Comparison of ENCODE assay signal across 22 mouse cellular contexts in the genomic region with DNA sequence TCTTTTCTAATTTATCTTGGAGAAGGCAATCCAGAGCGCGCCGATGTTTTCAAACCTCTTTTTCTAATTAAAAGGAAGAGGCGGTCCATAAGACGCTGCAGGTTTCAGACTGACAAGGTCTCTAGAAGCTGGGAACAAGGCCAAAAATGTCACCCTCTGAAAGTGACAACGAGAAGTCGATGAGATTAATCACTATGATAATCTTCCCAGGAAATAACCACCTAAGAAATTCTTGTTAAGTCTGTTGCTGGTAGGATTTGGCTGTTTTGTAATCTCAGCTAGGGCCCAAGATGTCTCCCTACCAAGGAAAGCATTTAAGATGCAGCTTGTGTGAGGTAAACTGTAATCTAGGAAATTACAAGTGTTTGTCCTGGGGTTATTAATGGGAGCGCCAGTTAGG. TPM values are rescaled to one million over a fixed set of nuclear protein-coding genes. Genes with fewer than 3 reads are reported as not detected.
DNase-seq lines count a peak whose midpoint lies in the region; ATAC-seq lines count a peak whose summit lies in the region.
"Had no signal": no experiment of that assay in that cellular context is flagged by ENCODE, and none has a peak within 500 bp of the region (broad histone marks: within the 10 kb centered on the region; RNA-seq: fewer than 3 reads in every experiment).

No protein-coding gene starts in this region.

- no peaks in the 10 kb centered on the region for H3K9me3 ChIP-seq in heart, embryonic 10.5 days
- H3K9me3 ChIP-seq: embryonic facial prominence, embryonic 13.5 days; forebrain, embryonic 15.5 days; heart, embryonic 13.5 days; hindbrain, embryonic 12.5 days; intestine, embryonic 15.5 days had no signal

- H3K36me3 ChIP-seq in heart, embryonic 10.5 days, result no peaks in the 10 kb centered on the region
- H3K36me3 ChIP-seq: embryonic facial prominence, embryonic 13.5 days; forebrain, embryonic 15.5 days; heart, embryonic 13.5 days; hindbrain, embryonic 12.5 days; intestine, embryonic 15.5 days had no signal

- intact Hi-C loops in heart, postnatal 10 days (cut with DNase I), result no loop called here

- H3K27me3 ChIP-seq in heart, embryonic 10.5 days (ENCODE audit: insufficient read depth, poor library complexity, severe bottlenecking), result peaks cover 30% of the 10 kb centered on the region
- H3K27me3 ChIP-seq: CH12.LX; forebrain, embryonic 15.5 days; hindbrain, embryonic 12.5 days; intestine, embryonic 15.5 days had no signal

- ATAC-seq in CD4-positive, CD25-positive, alpha-beta regulatory T cell, adult 4 months, result no peak
- ATAC-seq: forebrain, embryonic 15.5 days had no signal

- peak; percentile 6 for DNase-seq in heart, embryonic 10.5 days (ENCODE audit: low spot score)
- no peak for DNase-seq in heart, postnatal 10 days
- peak; percentile 45 for DNase-seq in retina, postnatal 1 day
- DNase-seq in retina, embryonic 14.5 days (ENCODE audit: low spot score), result no peak
- peak; percentile 36 for DNase-seq in MN1 (ENCODE audit: low spot score)
- DNase-seq: adrenal gland, adult 8-10 months; adrenal gland, postnatal 36 days; B cell, adult 2 months; cerebellum, adult 11 months; cerebellum, adult 8-10 months; cerebellum, postnatal 25 days; gastrocnemius, postnatal 14 days; heart, postnatal 4 days; kidney, adult 18-20 months had no signal

- H3K4me3 ChIP-seq in heart, embryonic 10.5 days, result no peak overlapping the region
- H3K4me3 ChIP-seq: embryonic facial prominence, embryonic 13.5 days; forebrain, embryonic 15.5 days; heart, embryonic 13.5 days; hindbrain, embryonic 12.5 days; intestine, embryonic 15.5 days had no signal

- WGBS in heart, embryonic 10.5 days, result 51% methylated on average over 8 of the region's 8 CpGs

- H3K27ac ChIP-seq in heart, embryonic 10.5 days, result no peak overlapping the region
- H3K27ac ChIP-seq: embryonic facial prominence, embryonic 13.5 days; forebrain, embryonic 15.5 days; heart, embryonic 13.5 days; hindbrain, embryonic 12.5 days; intestine, embryonic 15.5 days had no signal

- H3K4me1 ChIP-seq in heart, embryonic 10.5 days, result peaks cover 7% of the 10 kb centered on the region; the same call in 1 of the 2 replicates
- H3K4me1 ChIP-seq: intestine, embryonic 15.5 days had no signal

RNA-seq across cellular contexts. Expression of a gene that starts 17.4 kb away (rescaled TPM):
- polyA plus RNA-seq in heart, embryonic 10.5 days (2016; fragmentation: Nextera tagmentation; extraction: Ambion mirVana), result 8.0 and 8.6 TPM in 2 replicates
- total RNA-seq in heart, postnatal 10 days (2021), result 1 to 10 TPM; 9.1 TPM
- 1 to 10 TPM; 3.6 to 6.0 TPM for polyA plus RNA-seq in CD4-positive, CD25-positive, alpha-beta regulatory T cell, adult 4 months (2017; shearing (Covaris generic))

RNA-seq across cellular contexts. Expression of a gene that starts 52.7 kb away (rescaled TPM):
- polyA plus RNA-seq in heart, embryonic 10.5 days (2016; fragmentation: Nextera tagmentation; extraction: Ambion mirVana), result 0.09 TPM in 1 of 2 replicates, not detected in the other
- total RNA-seq in heart, postnatal 10 days (2021), result under 1 TPM; 0.05 to 0.19 TPM
- not detected for polyA plus RNA-seq in CD4-positive, CD25-positive, alpha-beta regulatory T cell, adult 4 months (2017; shearing (Covaris generic))
- polyA plus RNA-seq: heart, embryonic 13.5 days; heart, postnatal 0 days had no signal

Comparison
In these comparisons a context has a peak if more than half of its experiments do, and no peak if none do; other contexts are left out.
1. DNase-seq: peak in heart, embryonic 10.5 days (single experiment), retina, postnatal 1 day (single experiment) and MN1 (single experiment); none in heart, postnatal 10 days (0 of 2) and retina, embryonic 14.5 days (single experiment).